Mouse (Mus musculus) neural tube, embryonic 12.5 days (tissue): ENCODE measurements around the gene Ubfd1. TPM values are rescaled to one million over a fixed set of nuclear protein-coding genes. Genes with fewer than 3 reads are reported as not detected.
"Not testable (repeated sequence)": the region's sequence is repeated elsewhere in the genome, so short reads cannot be mapped to it uniquely, and the experiment has no call there.

ENCODE experiments used
- ATAC-seq: fragments of 200-750 bp; cut with Nextera tagmentation; 2 replicates; pipeline ENCODE4 v1.8.0; 2017; ENCODE audit warnings: low read depth, mild to moderate bottlenecking, moderate TSS enrichment, moderate library complexity; ENCODE audit not compliant: low FRiP score
- H3K27ac ChIP-seq: fragments of 300-500 bp; sonication (generic); 2 replicates; pipeline ENCODE4 v1.5.1; 2016
- H3K27me3 ChIP-seq: fragments of 300-500 bp; sonication (generic); replicated peaks from 2 replicates; pipeline ENCODE4 v1.6.1; 2016; ENCODE audit warnings: mild to moderate bottlenecking
- H3K36me3 ChIP-seq: fragments of 300-500 bp; sonication (generic); 2 replicates; pipeline ENCODE4 v1.6.1; 2016; ENCODE audit warnings: mild to moderate bottlenecking
- H3K4me1 ChIP-seq: fragments of 300-500 bp; sonication (generic); 2 replicates; pipeline ENCODE4 v1.6.1; 2016
- H3K4me2 ChIP-seq: fragments of 300-500 bp; sonication (generic); replicated peaks from 2 replicates; pipeline ENCODE4 v1.6.1; 2016; ENCODE audit warnings: mild to moderate bottlenecking
- H3K4me3 ChIP-seq: fragments of 300-500 bp; sonication (generic); 2 replicates; pipeline ENCODE4 v1.5.1; 2016
- H3K9ac ChIP-seq: fragments of 300-500 bp; sonication (generic); 2 replicates; pipeline ENCODE4 v1.6.1; 2016; ENCODE audit warnings: mild to moderate bottlenecking
- H3K9me3 ChIP-seq: fragments of 300-500 bp; sonication (generic); 2 replicates; pipeline ENCODE4 v1.6.1; 2016; ENCODE audit warnings: mild to moderate bottlenecking
- WGBS: fragments of 180-500 bp; shearing (Covaris S2); methylation state at CpG from one replicate; pipeline ENCODE4 v1.1.7; 2016; 5-methylcytosine and 5-hydroxymethylcytosine counted together
- polyA plus RNA-seq: library from polyadenylated mRNA; unstranded; fragments of >200 nt; fragmentation: Nextera tagmentation; extraction: Ambion mirVana; gene quantifications from 2 replicates; pipeline ENCODE4 v1.2.1, GENCODE M21; 2016

The Ubfd1 gene
- polyA plus RNA-seq, 1 experiment from 2014 or later = 89.0 TPM

DNA sequence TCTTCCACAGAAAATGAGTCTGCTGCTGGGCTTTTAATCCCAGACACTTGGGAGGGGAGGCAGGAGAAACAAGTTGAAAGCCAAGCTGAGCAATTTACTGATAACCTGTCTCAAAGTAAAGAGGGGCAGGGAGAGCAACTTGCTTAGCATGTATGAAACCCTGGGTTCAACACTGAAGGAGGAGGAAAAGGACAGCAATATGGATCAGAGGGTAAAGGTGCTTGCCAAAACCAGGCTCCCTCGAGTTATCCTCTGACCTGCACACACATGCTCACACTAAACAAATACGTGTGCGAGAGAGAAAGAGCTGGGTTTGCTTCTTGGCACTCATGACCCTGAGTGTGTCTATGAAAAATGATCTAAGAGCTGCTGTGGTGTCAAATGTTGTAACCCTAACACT lies 31.0 kb downstream of the Ubfd1 start:
- ATAC-seq = no peak
- no peak overlapping the region for H3K27ac ChIP-seq
- H3K9me3 ChIP-seq = no peaks in the 10 kb centered on the region
- H3K27me3 ChIP-seq = no peaks in the 10 kb centered on the region
- 95% methylated on average over 3 of the region's 3 CpGs for WGBS
- H3K4me3 ChIP-seq = no peak overlapping the region
- H3K36me3 ChIP-seq = peaks cover 40% of the 10 kb centered on the region
- H3K4me1 ChIP-seq = peaks cover 8% of the 10 kb centered on the region
- no peak overlapping the region for H3K9ac ChIP-seq
- no peak overlapping the region for H3K4me2 ChIP-seq

DNA sequence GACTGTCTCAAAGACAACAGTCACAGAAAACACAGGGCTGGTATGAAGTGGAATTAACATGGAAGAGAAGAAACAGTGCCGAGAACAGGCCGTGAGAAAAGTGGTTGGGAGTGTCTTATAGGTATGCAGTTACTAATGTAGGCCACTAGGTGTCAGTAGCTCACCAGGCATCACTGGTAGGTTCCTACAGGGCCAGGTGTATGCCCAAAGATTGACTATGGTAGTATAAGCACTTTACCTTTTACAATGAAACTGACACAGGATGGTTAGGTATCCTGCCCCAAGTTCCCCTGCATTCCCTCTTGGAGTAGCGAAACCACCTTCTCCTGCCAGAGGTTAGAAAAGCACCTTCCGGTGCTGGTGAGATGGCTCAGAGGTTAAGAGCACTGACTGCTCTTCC lies 32.2 kb downstream of the Ubfd1 start:
- Histone ChIP-seq H3K4me1 (peaks cover 8% of the 10 kb centered on the region), H3K27ac (no peak overlapping the region), H3K4me2 (no peak overlapping the region), H3K9me3 (no peaks in the 10 kb centered on the region), H3K9ac (no peak overlapping the region), H3K36me3 (peaks cover 30% of the 10 kb centered on the region), H3K4me3 (no peak overlapping the region), H3K27me3 (no peaks in the 10 kb centered on the region)
- no peak for ATAC-seq
- WGBS = 78% methylated on average over 4 of the region's 4 CpGs

DNA sequence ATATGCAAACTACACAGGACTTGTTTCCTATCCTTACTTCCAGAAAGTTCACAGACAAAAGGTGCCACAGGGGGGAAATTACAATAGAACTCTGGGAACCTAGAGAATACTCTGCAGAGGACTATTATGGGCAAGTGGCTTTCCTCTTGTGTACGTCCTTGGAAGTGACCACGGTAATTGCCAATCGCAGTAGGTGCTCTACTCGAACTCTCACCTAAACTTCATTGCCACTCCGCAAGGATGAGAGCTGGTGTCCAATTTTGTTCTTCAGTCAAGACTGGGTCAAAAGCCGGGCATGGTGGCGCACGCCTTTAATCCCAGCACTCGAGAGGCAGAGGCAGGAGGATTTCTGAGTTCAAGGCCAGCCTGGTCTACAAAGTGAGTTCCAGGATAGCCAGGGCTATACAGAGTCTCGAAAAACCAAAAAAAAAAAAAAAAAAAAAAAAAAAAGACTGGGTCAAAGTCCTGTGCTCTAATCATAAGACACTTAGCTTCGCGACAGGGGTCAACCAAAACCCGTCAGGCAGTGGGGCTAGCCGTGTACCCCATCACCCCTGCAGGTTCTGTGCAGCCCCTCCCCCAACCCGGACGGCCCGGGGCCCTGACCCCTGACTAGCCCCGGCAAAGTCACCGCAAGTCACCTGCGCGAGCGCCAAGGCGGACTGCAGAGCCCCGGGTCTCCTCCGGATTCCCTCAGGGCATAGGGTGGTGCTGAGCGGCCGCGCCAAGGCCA lies 34.2 kb downstream of the Ubfd1 start:
- peak overlapping the region; percentile 84 for H3K9ac ChIP-seq
- WGBS = 7% methylated on average over 28 of the region's 28 CpGs
- not testable (repeated sequence) for H3K4me1 ChIP-seq, H3K27ac ChIP-seq, H3K9me3 ChIP-seq, H3K27me3 ChIP-seq
- peaks cover 11% of the 10 kb centered on the region for H3K36me3 ChIP-seq
- peak overlapping the region; percentile 82 for H3K4me3 ChIP-seq
- H3K4me2 ChIP-seq = peak overlapping the region; percentile 80
- ATAC-seq = peak; percentile 65

DNA sequence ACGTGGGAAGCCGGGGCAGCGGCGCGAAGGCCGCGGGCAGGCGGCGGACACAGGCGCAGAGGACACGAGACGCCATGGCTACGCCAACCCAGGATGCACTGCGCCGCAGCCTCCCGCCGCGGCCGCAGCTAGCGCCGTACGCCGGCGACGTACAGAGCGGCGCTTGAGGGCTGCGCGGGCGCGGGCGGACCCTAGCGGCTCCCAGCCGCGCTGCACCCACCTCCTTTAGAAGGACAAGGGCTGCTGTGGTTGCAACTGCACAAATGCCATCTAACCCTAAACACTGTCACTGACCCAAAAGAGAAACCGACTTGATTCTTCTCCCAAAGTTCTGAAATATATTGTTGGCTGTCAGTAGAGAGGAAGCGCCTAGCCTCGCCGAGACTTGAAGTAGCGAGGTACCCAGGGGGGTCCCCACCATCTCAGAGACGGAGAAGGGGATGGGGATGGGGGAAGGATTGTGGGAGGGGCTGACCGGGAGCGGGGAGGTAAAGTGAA lies 34.8 kb downstream of the Ubfd1 start, which contains the start of gene Ndufab1:
Ndufab1 (minus strand) TSS at position 140 of the 498 bp plus-strand sequence.
- peak; percentile 96 for ATAC-seq
- WGBS = under 1% methylated on average over 34 of the region's 43 CpGs
- Histone ChIP-seq H3K4me3 (peak within 1 kb of the TSS; percentile 82), H3K36me3 (peaks cover 8% of the 10 kb centered on the region), H3K27me3 (no peaks in the 10 kb centered on the region), H3K4me1 (peaks cover 8% of the 10 kb centered on the region), H3K9ac (peak within 1 kb of the TSS; percentile 84), H3K27ac (no peak within 1 kb of the TSS), H3K4me2 (peak within 1 kb of the TSS; percentile 80), H3K9me3 (no peaks in the 10 kb centered on the region)

DNA sequence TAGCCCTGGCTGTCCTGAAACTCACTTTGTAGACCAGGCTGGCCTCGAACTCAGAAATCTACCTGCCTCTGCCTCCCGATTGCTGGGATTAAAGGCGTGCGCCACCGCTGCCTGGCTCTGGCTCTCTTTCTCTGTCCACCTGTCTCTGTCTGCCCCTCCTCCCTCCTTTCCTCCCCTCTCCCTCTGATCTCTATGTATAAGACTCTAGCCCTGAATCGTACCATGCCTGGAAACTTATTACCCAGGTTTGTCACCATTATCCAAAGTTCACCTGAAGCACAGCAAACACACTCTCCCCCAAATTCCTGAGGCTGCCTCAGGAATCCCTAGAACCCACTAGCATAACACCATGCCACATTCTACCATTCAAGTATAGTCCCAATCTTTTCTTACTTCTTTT lies 41.2 kb downstream of the Ubfd1 start:
- no peak overlapping the region for H3K4me2 ChIP-seq

DNA sequence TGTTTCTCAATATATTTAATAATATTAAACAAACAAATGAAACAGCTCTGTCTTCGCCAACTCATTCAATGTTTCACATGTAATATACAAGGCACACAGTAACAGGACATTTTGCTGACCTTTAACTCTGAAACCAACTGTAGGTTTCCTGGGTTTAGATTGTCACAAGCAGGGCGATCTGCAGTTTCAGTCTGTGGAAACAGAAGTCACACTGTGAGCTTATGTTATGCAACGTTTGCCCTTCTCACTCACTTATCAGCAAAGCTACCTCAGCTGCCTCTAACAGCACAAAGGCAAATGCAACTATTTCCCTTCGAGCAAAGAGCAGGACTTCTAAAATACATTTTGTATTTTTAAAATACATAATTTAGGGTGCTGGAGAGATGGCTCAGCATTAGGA lies 56.5 kb downstream of the Ubfd1 start:
- no peak overlapping the region for H3K9ac ChIP-seq
- no peak for ATAC-seq
- H3K36me3 ChIP-seq = peaks cover 54% of the 10 kb centered on the region
- no peak overlapping the region for H3K4me2 ChIP-seq
- WGBS = 89% methylated on average over 4 of the region's 4 CpGs
- H3K27ac ChIP-seq = no peak overlapping the region
- H3K4me3 ChIP-seq = no peak overlapping the region
- no peaks in the 10 kb centered on the region for H3K9me3 ChIP-seq
- no peaks in the 10 kb centered on the region for H3K4me1 ChIP-seq
- no peaks in the 10 kb centered on the region for H3K27me3 ChIP-seq

More for the DNA sequence above, 41.2 kb downstream of the Ubfd1 start:
- Histone ChIP-seq H3K36me3 (peaks cover 17% of the 10 kb centered on the region), H3K4me3 (no peak overlapping the region), H3K27ac (no peak overlapping the region), H3K4me1 (no peaks in the 10 kb centered on the region), H3K9me3 (no peaks in the 10 kb centered on the region), H3K9ac (no peak overlapping the region), H3K27me3 (no peaks in the 10 kb centered on the region)
- no peak for ATAC-seq
- WGBS = 95% methylated on average over 6 of the region's 6 CpGs

DNA sequence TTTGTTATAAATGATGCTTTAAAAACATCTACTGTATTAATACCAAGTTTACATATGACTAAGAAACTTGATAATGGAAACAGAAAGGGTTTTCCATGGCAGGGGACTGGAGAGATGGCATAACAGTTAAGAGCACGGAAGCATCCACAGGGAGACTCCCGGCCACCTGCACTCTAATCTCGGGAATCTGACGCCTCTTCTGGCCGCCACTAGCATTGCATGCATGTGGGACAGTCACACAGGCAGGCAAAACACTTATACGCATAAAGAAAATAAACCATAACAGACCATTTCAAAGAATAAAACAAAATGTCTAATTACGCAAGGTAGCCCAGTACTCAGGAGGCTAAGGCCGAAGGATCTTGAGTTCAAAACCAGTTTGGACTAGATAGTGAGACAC lies 58.7 kb downstream of the Ubfd1 start:
- 76% methylated on average over 8 of the region's 8 CpGs for WGBS
- Histone ChIP-seq H3K4me1 (no peaks in the 10 kb centered on the region), H3K27me3 (no peaks in the 10 kb centered on the region), H3K9ac (no peak overlapping the region), H3K4me3 (no peak overlapping the region), H3K9me3 (no peaks in the 10 kb centered on the region), H3K27ac (no peak overlapping the region), H3K4me2 (no peak overlapping the region), H3K36me3 (peaks cover 49% of the 10 kb centered on the region)
- ATAC-seq = no peak

DNA sequence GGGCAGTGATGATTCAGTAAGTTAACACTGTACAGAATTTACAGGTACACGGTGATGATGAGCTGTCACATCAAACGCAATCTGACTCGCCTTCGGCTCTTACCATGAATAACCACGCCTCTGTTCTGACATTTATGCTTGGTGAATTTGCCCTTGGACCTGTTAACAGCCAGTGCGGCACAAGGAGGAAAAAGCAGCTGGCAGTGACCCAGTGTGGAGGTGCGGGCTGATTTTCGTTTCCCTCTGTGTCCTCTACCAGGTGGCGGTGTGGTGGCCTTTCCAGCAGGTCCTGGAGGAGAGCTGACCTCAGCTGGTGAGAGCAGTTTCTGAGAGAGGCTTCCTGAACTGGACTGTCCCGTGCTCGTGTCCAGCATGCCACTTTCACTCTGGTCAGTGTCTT lies 60.0 kb downstream of the Ubfd1 start:
- H3K4me1 ChIP-seq = no peaks in the 10 kb centered on the region; the same call in 1 of the 2 replicates
- peaks cover 43% of the 10 kb centered on the region for H3K36me3 ChIP-seq
- WGBS = 95% methylated on average over 11 of the region's 11 CpGs
- no peak overlapping the region for H3K27ac ChIP-seq
- H3K9me3 ChIP-seq = no peaks in the 10 kb centered on the region
- H3K27me3 ChIP-seq = no peaks in the 10 kb centered on the region
- H3K4me2 ChIP-seq = no peak overlapping the region
- no peak overlapping the region for H3K4me3 ChIP-seq
- no peak overlapping the region for H3K9ac ChIP-seq
- ATAC-seq = no peak

Other genes starting within 250 kb of the Ubfd1 start
- 0.13 TPM in 1 of 2 replicates, not detected in the other for gene Scnn1b, start 202.1 kb upstream of the Ubfd1 start, polyA plus RNA-seq
- 21.8 and 22.2 TPM in 2 replicates for gene Cog7, start 85.5 kb upstream of the Ubfd1 start, polyA plus RNA-seq
- gene Gga2, start 46.0 kb upstream of the Ubfd1 start, polyA plus RNA-seq = 81.9 and 82.4 TPM in 2 replicates
- gene Ears2, start 88 bp downstream of the Ubfd1 start, polyA plus RNA-seq = 12.5 and 12.8 TPM in 2 replicates
- gene Ndufab1, start 34.7 kb downstream of the Ubfd1 start, polyA plus RNA-seq = 624 and 642 TPM in 2 replicates
- gene Palb2, start 65.8 kb downstream of the Ubfd1 start, polyA plus RNA-seq = 12.8 and 13.5 TPM in 2 replicates
- gene Dctn5, start 65.9 kb downstream of the Ubfd1 start, polyA plus RNA-seq = 136 and 146 TPM in 2 replicates
- gene Plk1, start 92.3 kb downstream of the Ubfd1 start, polyA plus RNA-seq = 93.8 and 101 TPM in 2 replicates
- 0.25 and 0.47 TPM in 2 replicates for gene Ern2, start 119.0 kb downstream of the Ubfd1 start, polyA plus RNA-seq
- gene Chp2, start 152.3 kb downstream of the Ubfd1 start, polyA plus RNA-seq = 0.39 and 0.50 TPM in 2 replicates
- gene Prkcb, start 221.6 kb downstream of the Ubfd1 start, polyA plus RNA-seq = 22.3 and 24.5 TPM in 2 replicates